Mouse (Mus musculus) embryonic fibroblast, embryonic 13.5 days (primary cell): Measurements from ENCODE around the gene Gsk3a. TPM values are rescaled to one million over a fixed set of nuclear protein-coding genes. Genes with fewer than 3 reads are reported as not detected.

ENCODE experiments used
- H3K27ac ChIP-seq: 2 replicates; pipeline ENCODE4 v1.5.1; 2012; ENCODE audit warnings: low read length, control low read depth, inconsistent platforms; ENCODE audit not compliant: insufficient read depth
- H3K4me1 ChIP-seq: 2 replicates; pipeline ENCODE4 v1.6.1; 2011; ENCODE audit warnings: low read length; ENCODE audit not compliant: control insufficient read depth, insufficient read depth
- H3K4me3 ChIP-seq: 2 replicates; pipeline ENCODE4 v1.5.1; 2011; ENCODE audit warnings: mild to moderate bottlenecking, control low read depth, low read length; ENCODE audit not compliant: insufficient read depth
- CTCF ChIP-seq: IDR thresholded peaks from 2 replicates; pipeline ENCODE4 v1.5.1; 2011; ENCODE audit warnings: mild to moderate bottlenecking, control low read depth, low read length, moderate library complexity, borderline replicate concordance; ENCODE audit not compliant: insufficient read depth
- POLR2A ChIP-seq: IDR thresholded peaks from 2 replicates; pipeline ENCODE4 v1.6.1; 2011; ENCODE audit warnings: low read depth, mild to moderate bottlenecking, control low read depth, low read length, moderate library complexity
- polyA plus RNA-seq: library from polyadenylated mRNA; stranded (reverse); fragments of >200 nt; gene quantifications from 2 replicates; pipeline ENCODE4 v1.2.4, GENCODE M21; 2011; ENCODE audit warnings: low read depth; ENCODE audit not compliant: missing spikeins, insufficient read length

Gsk3a gene
- polyA plus RNA-seq, 1 experiment, result 70.6 TPM

DNA sequence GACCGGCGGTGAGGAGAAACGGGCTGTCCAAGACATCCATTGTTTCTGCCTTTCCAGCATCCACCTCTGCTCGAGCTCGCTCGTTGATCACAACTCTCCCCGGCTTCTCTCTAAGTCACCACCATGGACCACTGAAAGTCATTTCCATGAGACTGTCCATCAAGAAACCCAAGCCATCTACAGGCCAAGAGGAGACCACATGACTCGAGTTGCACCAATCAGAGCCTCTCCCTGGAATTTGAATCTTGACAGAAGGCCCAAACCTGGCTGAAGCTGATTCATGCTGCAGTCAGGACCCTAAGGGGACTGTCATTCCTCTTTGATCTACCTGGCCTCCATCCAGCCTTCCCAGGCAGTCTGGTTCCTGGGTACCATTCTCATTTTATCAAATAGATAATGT is 45.5 kb downstream of the Gsk3a start:
- Histone ChIP-seq H3K4me1 (no peaks in the 10 kb centered on the region), H3K4me3 (no peak overlapping the region), H3K27ac (no peak overlapping the region)
- TF ChIP-seq CTCF (no peak), POLR2A (no peak)

DNA sequence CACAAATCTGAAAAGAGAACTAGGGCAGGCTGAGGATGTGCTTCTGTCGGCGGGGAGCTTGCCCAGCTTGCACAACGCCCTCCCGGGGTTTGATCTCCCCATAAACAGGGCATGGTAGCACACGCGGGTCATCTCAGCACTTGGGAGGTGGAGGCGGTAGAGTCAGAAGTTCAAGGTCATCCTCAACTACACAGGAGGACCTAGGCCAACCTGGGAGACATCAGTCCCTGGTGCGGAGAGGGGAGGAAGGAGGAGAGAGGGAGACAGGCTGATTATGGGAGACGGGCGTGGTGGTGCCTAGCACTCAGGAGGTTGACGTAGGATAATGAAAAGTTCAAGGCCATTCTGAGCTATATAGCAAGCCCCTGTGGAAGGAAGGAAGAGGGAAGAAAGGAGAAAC is 46.8 kb downstream of the Gsk3a start:
- no peak overlapping the region for H3K27ac ChIP-seq
- no peaks in the 10 kb centered on the region for H3K4me1 ChIP-seq
- TF ChIP-seq POLR2A (no peak), CTCF (no peak)
- H3K4me3 ChIP-seq, result no peak overlapping the region

DNA sequence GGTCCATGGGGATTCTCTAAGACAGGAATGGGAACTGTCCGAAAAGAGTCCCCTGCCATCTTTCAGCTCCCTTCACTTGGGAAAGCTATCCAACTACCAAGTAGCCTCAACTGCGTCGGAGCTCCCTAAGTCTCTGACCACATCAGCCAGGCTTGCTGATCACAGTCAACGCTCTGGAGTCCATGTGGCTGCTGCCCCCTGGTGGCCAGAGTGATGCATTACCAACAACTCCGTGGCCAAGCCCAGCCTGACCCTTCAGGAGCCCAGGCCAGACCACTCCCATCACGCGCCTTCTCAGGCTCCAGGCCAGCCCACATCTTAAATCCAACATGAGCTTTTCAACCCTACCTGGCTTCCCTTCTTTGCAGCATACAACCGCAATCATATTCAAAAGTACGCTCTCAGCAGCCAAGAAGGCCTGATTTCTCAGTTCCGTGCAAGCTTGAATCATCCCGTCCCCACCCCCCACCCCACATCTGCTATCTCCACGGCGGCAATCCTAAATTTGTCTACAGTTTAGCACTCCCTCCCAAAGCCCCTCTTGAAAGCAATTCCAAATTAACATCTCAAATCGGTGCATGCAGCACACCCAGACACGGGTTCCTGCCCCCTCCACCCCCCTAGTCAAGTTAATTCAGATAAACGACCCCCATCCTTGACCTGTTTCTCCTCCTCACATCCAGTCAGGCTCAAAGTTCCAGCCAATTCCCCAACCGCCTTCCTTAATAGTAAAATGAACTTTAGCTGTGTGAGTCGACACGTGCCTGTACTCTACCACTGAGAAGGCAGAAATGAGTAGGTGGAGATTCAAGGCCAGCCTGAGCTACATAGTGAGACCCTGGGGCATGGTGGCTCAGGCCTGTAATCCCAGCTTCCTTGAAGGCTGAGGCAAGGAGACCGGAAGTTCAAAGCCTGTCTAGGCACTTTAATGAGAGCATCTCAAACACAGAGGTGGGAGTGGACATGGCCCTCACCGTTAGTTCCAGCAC is 49.7 kb downstream of the Gsk3a start:
- peak; percentile 98 for TF ChIP-seq CTCF
- TF ChIP-seq POLR2A, result no peak
- H3K27ac ChIP-seq, result no peak overlapping the region
- H3K4me3 ChIP-seq, result no peak overlapping the region
- H3K4me1 ChIP-seq, result peaks cover 5% of the 10 kb centered on the region; the same call in 1 of the 2 replicates

DNA sequence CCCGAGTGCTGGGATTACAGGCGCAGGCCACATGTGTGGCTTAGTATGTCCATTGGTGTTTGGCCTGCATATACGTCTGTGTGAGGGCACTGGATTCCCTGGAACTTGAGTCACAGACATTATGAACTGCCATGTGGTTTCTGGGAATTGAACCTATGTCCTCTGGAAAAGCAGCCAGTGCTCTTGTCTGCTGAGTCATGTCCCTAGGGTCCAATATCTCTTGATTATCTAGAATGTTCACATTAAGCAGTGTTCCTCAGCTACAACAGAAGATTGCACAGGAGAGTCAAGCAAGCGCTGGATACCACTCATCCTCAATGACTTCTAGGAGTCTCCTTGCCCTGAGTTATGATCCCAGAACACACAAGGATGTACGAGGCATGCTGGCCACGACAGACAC is 53.6 kb downstream of the Gsk3a start:
- Histone ChIP-seq H3K4me1 (peaks cover 5% of the 10 kb centered on the region; the same call in 1 of the 2 replicates), H3K27ac (no peak overlapping the region), H3K4me3 (no peak overlapping the region)
- no peak for TF ChIP-seq CTCF
- TF ChIP-seq POLR2A, result no peak

DNA sequence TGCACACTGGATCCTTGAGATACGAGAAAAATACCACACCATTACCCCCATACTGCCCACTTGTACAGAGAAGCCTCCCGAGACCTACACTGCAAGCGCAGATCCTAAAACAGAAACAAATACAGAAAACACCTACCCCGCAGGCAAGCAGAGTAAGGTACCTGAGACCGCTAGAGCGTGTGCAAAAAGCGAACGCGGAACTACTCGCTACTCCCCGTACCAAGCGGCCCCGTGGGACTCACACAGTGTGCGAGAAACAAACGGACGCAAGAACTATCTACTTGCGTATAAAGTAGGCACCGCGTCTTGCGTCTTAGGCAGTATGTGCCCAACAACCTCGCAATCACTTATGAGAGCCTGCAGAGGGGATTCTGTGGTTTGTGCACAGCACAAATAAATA is 55.8 kb downstream of the Gsk3a start:
- TF ChIP-seq POLR2A (no peak), CTCF (no peak)
- no peak overlapping the region for H3K27ac ChIP-seq
- H3K4me3 ChIP-seq, result no peak overlapping the region
- peaks cover 5% of the 10 kb centered on the region; the same call in 1 of the 2 replicates for H3K4me1 ChIP-seq

DNA sequence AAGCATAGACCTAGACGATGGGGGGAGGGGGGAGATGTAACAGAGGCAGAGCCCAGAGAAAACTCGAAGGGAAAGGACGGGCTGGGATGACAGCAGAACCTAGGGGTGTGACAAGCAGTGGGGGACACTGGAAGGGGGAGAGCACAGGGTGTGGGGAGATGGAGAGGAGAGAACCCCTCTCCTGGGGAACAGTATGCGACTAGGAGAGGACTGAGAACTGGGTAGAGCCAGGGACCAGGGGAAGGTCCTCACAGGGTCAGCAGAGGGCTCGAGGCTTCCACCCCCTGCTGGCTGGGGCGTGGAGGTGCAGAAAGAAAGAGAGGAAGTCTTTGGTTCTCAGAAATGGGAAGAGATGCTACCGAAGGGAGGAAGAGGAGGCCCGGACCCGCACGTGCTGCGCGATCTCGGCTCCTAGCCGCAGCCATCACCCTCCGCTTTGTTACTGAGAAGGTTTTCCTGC is 56.3 kb downstream of the Gsk3a start:
- Histone ChIP-seq H3K4me3 (no peak overlapping the region), H3K4me1 (peaks cover 5% of the 10 kb centered on the region; the same call in 1 of the 2 replicates), H3K27ac (no peak overlapping the region)
- TF ChIP-seq POLR2A, result no peak
- TF ChIP-seq CTCF, result peak; percentile 37; the same call in 1 of the 2 replicates

DNA sequence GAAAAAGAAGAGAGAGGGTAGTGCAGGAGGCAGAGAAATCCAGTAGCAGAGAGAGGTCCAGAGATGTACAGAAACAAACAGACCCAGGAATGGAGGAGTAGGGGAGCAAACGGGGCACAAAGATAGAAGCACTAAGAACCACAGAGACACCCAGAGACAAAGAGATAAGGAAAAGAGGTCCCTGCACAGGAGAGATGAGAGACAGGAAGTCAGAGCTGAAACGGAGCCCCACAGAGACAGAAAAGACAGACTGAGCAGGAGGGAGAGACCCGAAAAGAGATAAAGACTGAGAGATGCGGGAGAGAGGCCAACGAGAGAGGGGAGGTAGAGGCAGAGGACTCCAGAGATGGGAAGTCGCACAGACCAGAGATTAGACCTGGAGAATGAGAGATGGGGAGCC is 57.1 kb downstream of the Gsk3a start:
- Histone ChIP-seq H3K4me3 (no peak overlapping the region), H3K27ac (no peak overlapping the region), H3K4me1 (peaks cover 5% of the 10 kb centered on the region; the same call in 1 of the 2 replicates)
- TF ChIP-seq POLR2A, result no peak
- TF ChIP-seq CTCF, result no peak

DNA sequence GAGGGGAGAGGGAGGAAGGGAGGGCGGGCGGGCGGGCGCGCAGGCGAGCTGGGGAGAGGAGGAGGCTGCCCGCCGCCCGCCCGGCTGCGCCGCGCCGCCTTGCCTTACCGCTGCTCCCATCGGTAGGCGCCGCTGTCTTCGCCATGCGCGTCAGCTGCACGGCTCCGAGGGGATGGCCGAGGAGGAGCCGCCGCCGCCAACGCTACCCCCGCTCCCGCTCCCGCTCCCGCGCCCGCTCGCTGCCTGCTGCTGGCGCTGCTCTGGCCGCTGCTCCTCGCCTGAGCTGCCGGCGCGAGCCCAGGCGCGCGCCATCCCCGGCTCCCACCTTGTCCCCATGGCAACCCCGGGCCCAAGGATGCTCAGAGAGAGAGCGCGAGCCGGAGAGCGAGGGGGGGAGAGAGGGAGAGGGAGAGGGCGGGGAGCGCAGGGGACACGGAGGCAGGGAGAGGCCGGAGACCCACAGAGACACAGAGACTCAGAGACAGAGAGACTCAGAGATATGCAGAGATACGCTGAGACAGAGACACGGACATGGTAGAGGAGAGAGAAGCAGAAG is 58.0 kb downstream of the Gsk3a start, which contains the start of gene Pou2f2:
TSS of gene Pou2f2 (minus strand) at position 121 of the 556 bp plus-strand sequence.
- TF ChIP-seq POLR2A, result no peak
- TF ChIP-seq CTCF, result peak; percentile 56; the same call in 1 of the 2 replicates
- Histone ChIP-seq H3K4me3 (peak within 1 kb of the TSS; percentile 32), H3K4me1 (peaks cover 5% of the 10 kb centered on the region; the same call in 1 of the 2 replicates), H3K27ac (no peak within 1 kb of the TSS)

DNA sequence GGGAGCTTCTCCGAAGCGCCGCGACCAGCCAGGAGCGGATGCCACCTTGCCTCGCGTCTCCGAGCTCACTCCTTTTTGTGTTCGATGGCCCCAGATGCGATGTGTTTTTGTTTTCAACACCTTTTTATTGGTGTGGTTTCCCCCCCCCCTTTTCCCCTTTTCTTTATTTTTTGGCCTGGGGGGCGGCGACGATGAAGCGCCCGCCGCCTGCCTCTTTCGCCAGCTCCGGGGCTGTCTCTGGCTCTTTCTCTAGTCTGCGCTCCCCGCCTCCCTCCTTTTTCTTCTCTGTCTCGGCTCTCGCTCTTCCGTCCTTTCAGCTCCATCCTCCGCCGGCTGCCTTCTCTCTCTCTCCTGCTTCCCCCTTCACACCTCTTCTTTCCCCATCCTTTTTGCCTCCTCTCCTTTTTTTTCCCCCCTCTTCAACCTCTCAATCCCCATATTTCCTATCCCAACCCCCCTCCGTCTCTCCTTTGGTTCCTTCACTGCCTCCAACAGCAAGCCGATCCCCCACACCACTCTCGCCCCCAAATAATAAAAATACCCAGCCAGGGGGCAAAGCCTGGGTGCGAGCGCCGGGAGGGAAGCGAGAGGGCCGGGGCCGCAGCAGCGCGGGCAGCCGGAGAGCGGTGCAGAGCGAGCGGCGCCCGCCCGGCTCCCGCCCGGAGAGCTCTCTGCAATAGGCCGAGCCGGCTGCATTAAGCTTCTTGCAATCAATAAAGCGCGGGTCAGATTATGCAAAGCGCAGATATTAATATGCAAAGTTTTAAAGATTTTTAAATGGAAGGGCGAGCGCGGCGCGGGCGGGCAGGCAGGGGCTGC is 58.7 kb downstream of the Gsk3a start:
- no peak overlapping the region for H3K27ac ChIP-seq
- no peak for TF ChIP-seq CTCF
- no peak for TF ChIP-seq POLR2A
- peaks cover 1% of the 10 kb centered on the region; the same call in 1 of the 2 replicates for H3K4me1 ChIP-seq
- H3K4me3 ChIP-seq, result peak overlapping the region; percentile 32

DNA sequence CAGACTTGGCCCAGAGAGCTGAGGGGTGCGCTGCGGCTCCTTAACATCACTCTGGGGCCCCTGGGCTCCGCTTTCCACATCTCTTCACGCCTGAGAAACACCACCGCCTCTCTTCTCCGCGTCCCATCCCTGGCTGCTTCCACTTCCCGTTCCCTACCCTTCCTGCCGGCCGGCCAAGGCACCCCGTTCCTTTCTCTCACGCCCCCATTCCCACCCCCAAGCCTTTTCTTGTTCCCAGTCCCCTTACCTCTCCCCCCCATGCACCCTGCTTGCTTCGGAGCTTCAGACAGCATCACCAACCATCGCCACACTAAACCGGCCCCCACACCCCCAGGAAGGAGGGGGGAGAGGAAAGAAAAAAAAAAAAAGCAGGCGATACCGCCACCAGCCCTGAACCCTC is 59.3 kb downstream of the Gsk3a start:
- H3K4me3 ChIP-seq, result peak overlapping the region; percentile 32; the same call in 1 of the 2 replicates
- TF ChIP-seq CTCF, result no peak
- no peaks in the 10 kb centered on the region for H3K4me1 ChIP-seq
- H3K27ac ChIP-seq, result no peak overlapping the region

Other genes starting within 250 kb of the Gsk3a start
- gene Atp1a3, start 231.9 kb downstream of the Gsk3a start, polyA plus RNA-seq, result 0.19 and 0.35 TPM in 2 replicates
- gene Grik5, start 165.5 kb downstream of the Gsk3a start, polyA plus RNA-seq, result 31.6 and 45.3 TPM in 2 replicates
- gene Zfp574, start 165.3 kb downstream of the Gsk3a start, polyA plus RNA-seq, result 10.3 and 11.0 TPM in 2 replicates
- gene Pou2f2, start 58.1 kb downstream of the Gsk3a start, polyA plus RNA-seq, result 0.07 and 0.68 TPM in 2 replicates
- gene Dedd2, start 17.2 kb downstream of the Gsk3a start, polyA plus RNA-seq, result 2.3 and 2.5 TPM in 2 replicates
- gene Zfp526, start 16.4 kb downstream of the Gsk3a start, polyA plus RNA-seq, result 9.3 and 9.7 TPM in 2 replicates
- gene Erf, start 12.9 kb upstream of the Gsk3a start, polyA plus RNA-seq, result 64.5 and 70.9 TPM in 2 replicates
- 138 and 152 TPM in 2 replicates for gene Cic, start 29.9 kb upstream of the Gsk3a start, polyA plus RNA-seq
- gene Pafah1b3, start 60.1 kb upstream of the Gsk3a start, polyA plus RNA-seq, result 46.2 and 48.8 TPM in 2 replicates
- not detected in 2 replicates for gene Prr19, start 63.6 kb upstream of the Gsk3a start, polyA plus RNA-seq
- not detected in 2 replicates for gene Tmem145, start 68.3 kb upstream of the Gsk3a start, polyA plus RNA-seq
- 32.9 and 38.3 TPM in 2 replicates for gene Megf8, start 79.3 kb upstream of the Gsk3a start, polyA plus RNA-seq
- not detected in 2 replicates for gene Cnfn, start 131.9 kb upstream of the Gsk3a start, polyA plus RNA-seq
- 4.6 and 19.4 TPM in 2 replicates for gene Lipe, start 160.9 kb upstream of the Gsk3a start, polyA plus RNA-seq
- not detected in 2 replicates for gene Cxcl17, start 175.0 kb upstream of the Gsk3a start, polyA plus RNA-seq
- gene Ceacam1, start 239.8 kb upstream of the Gsk3a start, polyA plus RNA-seq, result not detected in 2 replicates